Mouse (Mus musculus) cerebellum, postnatal 36 days (tissue): ENCODE results near the gene Dph1.

Experiments used
- DNase-seq, 2 experiments: peaks; one replicate each; pipeline ENCODE4 v3.0.0; 2021 to 2022; ENCODE audit warnings: mixed read lengths in 2 of 2

Gene Dph1

GRCm38 (mm10) chr11:75190905-75191441, at the start of gene Dph1:
TSS of gene Dph1 (minus strand) at chr11:75191241.
- DNase-seq, result peak in 1 of 2 experiments; percentile 5

DNA sequence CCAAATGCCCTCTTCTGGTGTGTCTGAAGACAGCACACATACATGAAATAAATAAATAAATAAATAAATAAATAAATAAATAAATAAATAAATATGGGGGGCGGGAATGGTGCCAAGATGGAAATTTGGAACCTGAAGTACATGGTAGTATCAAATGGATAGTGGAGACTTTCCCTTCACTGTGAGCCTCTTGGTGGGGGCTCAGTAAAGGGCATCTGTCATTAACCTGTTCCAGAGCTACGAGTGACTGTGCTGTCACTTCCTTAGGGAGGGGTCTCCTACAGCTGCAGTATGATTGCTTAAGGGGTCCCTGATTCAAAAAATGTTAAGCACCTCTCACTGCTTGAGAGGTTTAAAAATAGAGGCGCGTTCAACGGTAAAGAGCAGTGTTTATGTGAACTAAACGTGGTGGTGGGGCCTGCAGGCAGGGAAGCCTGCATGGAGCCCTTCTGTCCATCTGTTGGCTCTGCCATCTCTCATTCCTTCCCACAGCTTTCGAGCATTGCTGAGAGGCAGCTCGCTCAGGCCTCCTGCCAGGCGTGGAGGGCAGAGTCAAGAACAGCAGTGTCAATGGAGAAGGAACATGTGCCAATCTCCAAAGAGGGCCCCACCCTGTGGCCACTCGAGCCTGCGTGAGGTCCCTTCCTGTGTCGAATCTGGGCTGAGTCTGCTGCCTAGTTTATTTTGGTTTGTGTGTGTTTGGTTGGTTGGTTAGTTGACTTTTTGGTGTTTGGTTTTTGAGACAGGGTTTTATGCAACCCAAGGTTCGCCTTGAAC, 49.3 kb upstream of the Dph1 start:
- DNase-seq, result peak; percentile 90 to 92

GRCm38 (mm10) chr11:75234745-75235144, 43.7 kb upstream of the Dph1 start:
- DNase-seq, result peak; percentile 49 to 62

- no peak for DNase-seq
These were observed 41.4 kb upstream of the Dph1 start for GRCm38 (mm10) chr11:75232434-75232833.

GRCm38 (mm10) chr11:75231756-75232155, 40.7 kb upstream of the Dph1 start:
- DNase-seq, result peak; percentile 75 to 82

- DNase-seq, result no peak
These were observed 39.3 kb upstream of the Dph1 start for GRCm38 (mm10) chr11:75230272-75230760.

GRCm38 (mm10) chr11:75229289-75229688, 38.2 kb upstream of the Dph1 start:
- peak; percentile 47 for DNase-seq

- DNase-seq, result no peak
These were observed 36.6 kb upstream of the Dph1 start for GRCm38 (mm10) chr11:75227632-75228031.

DNA sequence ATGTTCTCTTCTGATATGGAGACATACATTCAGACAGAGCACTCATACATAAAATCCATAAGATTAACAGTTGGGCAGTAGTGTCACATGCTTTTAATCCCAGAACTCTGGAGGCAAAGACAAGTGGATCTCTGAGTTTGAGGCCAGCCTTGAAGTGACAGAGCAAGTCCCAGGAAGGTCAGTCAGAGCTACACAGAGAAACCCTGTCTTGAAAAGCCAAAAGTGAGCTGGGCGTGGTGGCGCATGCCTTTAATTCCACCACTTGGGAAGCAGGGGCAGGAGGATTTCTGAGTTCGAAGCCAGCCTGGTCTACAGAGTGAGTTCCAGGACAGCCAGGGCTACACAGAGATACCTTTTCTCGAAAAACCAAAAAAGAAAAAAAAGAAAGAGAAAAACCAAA, 33.8 kb upstream of the Dph1 start:
- DNase-seq, result no peak

- no peak for DNase-seq
These were observed 33.0 kb upstream of the Dph1 start for GRCm38 (mm10) chr11:75224062-75224461.

DNA sequence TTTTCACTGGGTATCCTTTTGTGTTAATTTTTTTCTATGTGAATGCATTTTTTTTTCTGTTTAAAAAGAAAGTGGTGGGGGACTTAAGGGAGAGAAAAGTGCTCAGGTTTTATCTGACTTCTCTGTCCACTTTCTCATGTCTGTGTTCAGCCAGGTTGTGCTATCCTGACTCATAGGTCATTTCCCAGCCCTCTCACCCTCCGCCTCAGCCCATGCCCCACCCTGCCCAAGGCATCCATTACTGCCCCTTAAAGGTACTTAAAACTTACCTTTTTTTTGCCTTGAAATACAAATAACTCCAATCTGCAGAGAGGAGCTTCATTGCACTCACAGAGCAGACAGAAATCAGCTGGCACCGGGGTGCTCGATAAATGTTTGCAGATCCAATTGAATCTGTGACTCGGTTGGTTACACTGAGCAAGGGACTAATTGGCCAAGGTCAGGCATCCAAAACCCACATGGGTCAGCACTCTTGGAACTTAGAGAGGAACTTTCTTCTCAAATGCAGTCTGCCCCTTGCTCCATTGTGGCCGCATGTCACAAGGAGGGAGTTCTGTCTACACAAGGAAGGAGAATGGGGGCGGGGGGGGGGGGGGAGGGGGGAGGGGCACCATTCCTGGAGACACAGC, 29.6 kb upstream of the Dph1 start:
- no peak for DNase-seq

- DNase-seq, result peak; percentile 55 to 59
These were observed 29.1 kb upstream of the Dph1 start for GRCm38 (mm10) chr11:75220115-75220514.

GRCm38 (mm10) chr11:75214081-75214950, 23.3 kb upstream of the Dph1 start:
- DNase-seq, result no peak

- DNase-seq, result peak; percentile 62 to 69
These were observed 22.5 kb upstream of the Dph1 start for GRCm38 (mm10) chr11:75213372-75214080.

GRCm38 (mm10) chr11:75212876-75213275, 21.8 kb upstream of the Dph1 start:
- peak; percentile 51 to 53 for DNase-seq

DNA sequence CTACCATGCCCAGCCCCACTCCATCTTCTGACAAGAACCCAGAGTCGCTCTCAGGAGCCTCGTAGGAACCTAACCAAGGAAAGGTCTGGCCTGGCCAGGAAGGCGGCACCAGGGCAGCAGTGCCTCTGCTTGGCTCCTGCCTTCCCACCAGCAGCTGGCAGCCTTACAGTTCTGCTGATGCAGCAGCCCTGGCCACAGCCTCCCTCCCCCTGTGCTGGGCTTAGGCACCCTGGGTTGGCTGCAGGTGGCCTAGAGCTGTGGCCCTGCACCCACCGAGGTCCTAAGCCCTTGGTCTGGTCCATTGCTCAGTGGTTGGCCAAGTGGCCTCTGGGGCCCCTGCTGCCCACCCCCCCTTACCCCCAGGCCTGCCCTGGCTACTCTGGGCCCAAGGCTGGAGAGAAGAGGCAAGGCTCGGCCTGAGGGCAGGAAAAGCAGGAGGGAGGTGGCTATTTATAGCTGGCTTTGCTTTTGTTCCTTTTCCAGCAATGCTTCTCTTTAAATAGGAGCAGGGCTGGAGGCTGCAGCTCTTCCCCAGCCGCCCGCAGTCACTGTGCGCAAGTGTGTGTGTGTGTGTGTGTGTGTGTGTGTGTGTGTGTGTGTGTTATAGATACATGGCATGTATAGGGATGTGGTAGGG, 21.1 kb upstream of the Dph1 start:
- peak; percentile 54 to 58 for DNase-seq

- no peak for DNase-seq
These were observed 19.7 kb upstream of the Dph1 start for GRCm38 (mm10) chr11:75210755-75211154.

- no peak for DNase-seq
These were observed 19.1 kb upstream of the Dph1 start for GRCm38 (mm10) chr11:75210093-75210492.

DNA sequence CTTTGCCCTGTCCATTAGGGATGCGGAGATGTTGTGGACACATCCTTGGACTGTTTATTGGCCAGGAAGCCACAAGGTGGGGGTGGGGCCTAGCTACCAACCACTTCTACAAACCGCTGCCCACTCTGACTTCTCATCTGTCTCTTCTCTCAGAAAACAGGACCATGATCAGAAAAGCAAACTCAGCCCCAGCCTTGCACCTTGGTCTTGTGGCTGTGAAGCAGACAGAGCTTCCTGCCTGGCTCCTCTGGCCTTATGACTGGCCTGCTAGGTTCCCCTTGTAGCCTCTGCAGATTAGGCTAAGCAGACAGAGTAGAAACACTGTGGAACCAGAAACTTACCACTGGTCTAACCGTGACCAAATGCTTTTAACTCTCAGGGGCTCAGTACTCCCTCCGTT, 18.3 kb upstream of the Dph1 start:
- no peak for DNase-seq

- no peak for DNase-seq
These were observed 15.3 kb upstream of the Dph1 start for GRCm38 (mm10) chr11:75206347-75206746.

- DNase-seq, result no peak
These were observed 13.4 kb upstream of the Dph1 start for GRCm38 (mm10) chr11:75204472-75204871.

- DNase-seq, result no peak
These were observed 12.9 kb upstream of the Dph1 start for GRCm38 (mm10) chr11:75203926-75204325.
